Mouse (Mus musculus) G1E (cell line): ENCODE results near the gene Fgfr2.

ENCODE experiments used
- CTCF ChIP-seq: IDR thresholded peaks from 2 replicates; pipeline ENCODE4 v1.5.1; 2012; ENCODE audit warnings: low read depth, low read length, inconsistent platforms, mixed read lengths
- GATA1 ChIP-seq: IDR thresholded peaks from 2 replicates; pipeline ENCODE4 v1.6.1; 2012; ENCODE audit warnings: borderline replicate concordance, low read length, inconsistent platforms, mixed read lengths
- GATA2 ChIP-seq: IDR thresholded peaks from 2 replicates; pipeline ENCODE4 v1.6.1; 2012; ENCODE audit warnings: low read depth, low read length, inconsistent platforms, borderline replicate concordance
- POLR2AphosphoS5 ChIP-seq: IDR thresholded peaks from 2 replicates; pipeline ENCODE4 v1.6.1; 2012; ENCODE audit warnings: low read depth, low read length, inconsistent platforms; ENCODE audit not compliant: insufficient replicate concordance

DNA sequence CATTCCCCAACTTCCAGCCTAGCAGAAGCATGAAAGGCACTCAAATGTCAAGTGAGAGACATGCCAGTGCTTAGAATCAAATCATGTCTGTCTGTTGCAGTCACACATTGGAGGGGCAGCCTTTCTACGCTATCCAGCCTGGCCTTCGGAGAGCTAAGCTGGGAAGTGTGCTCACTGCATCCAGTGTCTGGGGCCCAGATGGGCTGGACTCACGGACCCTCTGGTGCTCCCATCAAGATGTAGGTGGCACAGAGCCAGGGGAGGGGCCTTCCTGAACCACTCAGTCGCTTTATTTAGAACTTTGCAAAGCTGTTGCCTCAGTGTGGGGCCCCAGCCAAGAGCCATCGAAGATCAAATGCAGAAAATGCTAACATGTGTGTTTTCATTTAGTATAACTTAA is 2135.0 kb downstream of the Fgfr2 start:
- TF ChIP-seq CTCF (no peak), GATA1 (no peak), POLR2AphosphoS5 (no peak), GATA2 (no peak)
